Mouse (Mus musculus) adrenal gland, postnatal 36 days (tissue): ENCODE results near the gene Fbxw11. TPM values are rescaled to one million over a fixed set of nuclear protein-coding genes. Genes with fewer than 3 reads are reported as not detected.
A peak's percentile ranks its signal among the peaks of the same experiment; 100 is the strongest.

Experiments
- DNase-seq, 2 experiments: peaks; one replicate each; pipeline ENCODE4 v3.0.0; 2021; ENCODE audit warnings: mixed read lengths in 1 of 2
- total RNA-seq, 2 experiments: library from RNA; stranded (reverse); gene quantifications; 2 replicates each; pipeline ENCODE4 v1.2.3; 2021

The Fbxw11 gene
- total RNA-seq, 2 experiments from 2014 or later: 107 to 111 TPM

DNA sequence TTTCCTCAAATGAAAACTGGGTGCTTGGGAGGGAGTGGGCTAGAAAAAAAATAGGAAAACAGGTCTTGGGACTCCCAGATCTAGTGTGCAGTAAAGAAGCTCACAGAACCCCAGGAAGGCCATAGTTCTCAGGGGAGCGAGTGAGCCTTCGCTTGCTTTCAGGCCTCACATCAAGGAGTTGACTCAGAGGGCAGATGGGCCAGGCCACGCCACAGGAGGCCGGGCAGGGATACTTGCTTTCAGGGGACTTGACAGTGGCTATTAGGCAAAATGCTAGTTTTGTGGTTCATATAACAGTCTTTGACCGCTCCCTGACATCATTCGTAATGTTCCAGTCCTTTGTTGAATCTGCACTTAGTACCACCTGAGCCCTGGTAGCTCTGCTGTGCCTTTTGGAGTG, 18.6 kb upstream of the Fbxw11 start:
- DNase-seq: no peak

DNA sequence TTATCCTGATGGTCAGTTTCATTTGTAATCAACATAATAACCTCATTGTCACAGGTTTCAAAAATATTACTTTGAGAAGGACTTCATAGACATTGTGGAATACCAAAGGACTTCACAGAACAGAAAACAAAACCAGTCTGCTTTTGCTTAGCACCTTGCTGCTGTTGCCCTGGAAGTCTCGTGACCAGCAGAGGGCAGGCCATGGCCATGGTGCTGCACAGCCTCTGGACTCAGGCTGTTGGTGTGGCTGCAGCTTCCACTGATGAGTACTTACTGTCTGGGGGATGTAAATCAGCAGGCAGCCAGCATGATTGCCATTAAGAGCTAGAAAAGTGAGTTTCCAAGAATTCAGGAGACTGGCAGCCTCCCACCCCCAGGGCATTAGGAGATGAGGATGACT, 16.8 kb upstream of the Fbxw11 start:
- DNase-seq: peak; percentile 86 to 88

DNA sequence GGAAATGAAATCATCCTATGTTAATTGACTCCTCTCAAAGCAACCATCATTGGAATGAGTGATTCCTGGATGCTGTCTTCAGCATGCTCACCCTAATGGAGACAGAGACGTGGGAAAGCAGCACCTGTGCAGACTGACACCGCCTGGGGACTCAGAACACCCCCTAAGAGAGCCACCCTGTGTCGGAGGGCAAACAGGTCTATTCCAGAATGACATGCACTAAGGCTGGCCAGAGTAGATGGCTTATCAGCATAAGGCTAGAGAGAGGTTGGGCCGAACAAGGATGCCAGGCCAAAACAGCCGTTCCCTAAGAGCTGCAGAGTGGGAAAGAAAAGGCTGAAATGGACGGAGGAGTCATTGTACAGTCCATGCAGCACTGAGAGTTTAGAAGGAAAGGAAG, 16.4 kb upstream of the Fbxw11 start:
- DNase-seq: no peak

DNA sequence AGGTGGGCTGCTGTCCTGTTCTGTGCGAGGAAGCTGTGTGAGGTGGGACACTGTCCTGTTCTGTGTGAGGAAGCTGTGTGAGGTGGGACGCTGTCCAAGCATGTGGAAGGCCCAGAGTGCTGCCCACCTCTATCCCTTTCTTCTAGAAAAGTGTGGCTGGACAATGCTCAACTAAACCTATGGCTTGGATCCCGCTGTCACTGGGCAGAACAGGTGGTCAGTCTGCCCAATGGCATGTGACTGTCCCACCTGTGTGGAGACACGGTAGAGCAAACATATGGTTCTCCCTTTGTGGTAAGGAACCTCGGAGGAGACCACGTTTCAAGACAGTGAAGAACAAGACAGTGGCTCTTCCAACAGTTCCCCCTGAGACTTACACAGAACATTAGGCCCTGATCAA, 14.6 kb upstream of the Fbxw11 start:
- DNase-seq: no peak

DNA sequence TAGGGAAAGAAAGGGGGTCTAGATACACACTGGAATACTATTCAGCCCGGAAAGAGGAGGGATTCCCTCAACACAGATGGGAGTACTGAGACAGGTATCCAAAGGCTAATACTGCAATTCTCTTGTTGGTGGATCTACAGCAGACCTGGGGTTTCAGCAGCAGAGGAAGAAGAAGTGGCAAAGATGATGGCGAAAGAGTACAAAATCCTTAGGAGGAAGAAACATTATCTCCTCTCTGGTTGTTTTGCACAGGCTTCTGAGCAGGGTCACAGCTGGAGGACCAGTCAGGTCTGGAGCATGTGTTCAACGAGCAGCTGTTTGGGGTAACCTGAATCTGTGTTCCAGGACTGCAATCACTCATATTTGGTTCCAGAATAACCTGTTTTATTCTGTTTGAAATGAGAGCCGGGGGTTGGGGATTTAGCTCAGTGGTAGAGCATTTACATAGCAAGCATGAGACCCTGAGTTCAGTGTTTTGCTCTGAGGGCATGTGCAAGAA, 12.8 kb upstream of the Fbxw11 start:
- DNase-seq: no peak

DNA sequence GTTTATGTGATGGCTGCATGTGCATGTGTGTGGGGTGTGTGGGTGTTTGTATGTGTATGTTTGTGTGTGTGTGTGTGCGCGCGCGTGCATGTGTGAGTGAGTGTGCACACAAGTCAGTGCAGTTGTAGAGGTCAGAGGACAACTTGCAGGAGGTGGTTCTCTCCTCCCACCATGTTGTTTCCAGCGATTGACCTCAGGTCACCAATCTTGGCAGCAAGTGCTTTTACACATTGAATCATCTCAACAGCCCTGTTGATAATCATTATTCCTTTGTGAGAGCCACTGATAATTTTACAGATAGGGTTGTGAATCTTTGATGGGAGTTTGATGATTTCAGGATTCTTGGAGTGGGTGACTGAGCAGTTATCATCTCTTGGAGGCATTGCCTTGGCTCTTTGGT, 9.9 kb upstream of the Fbxw11 start:
- no peak for DNase-seq

DNA sequence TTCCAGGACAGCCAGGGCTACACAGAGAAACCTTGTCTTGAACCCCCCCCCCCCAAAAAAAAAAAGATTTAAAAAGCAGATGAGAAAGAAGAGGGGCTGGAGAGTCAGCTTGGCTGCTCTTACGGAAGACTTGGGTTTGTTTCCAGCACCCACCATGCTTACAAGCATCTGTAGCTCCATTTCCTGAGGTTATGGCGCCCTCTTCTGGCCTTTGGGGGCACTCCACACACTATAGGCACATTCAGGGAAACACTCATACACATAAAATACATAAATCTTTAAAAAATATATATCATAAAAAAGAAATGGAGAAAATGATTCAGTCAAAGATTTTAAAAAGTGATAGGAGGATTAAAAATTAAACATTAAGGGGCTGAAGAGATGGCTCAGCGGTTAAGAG, 9.0 kb upstream of the Fbxw11 start:
- DNase-seq: no peak

DNA sequence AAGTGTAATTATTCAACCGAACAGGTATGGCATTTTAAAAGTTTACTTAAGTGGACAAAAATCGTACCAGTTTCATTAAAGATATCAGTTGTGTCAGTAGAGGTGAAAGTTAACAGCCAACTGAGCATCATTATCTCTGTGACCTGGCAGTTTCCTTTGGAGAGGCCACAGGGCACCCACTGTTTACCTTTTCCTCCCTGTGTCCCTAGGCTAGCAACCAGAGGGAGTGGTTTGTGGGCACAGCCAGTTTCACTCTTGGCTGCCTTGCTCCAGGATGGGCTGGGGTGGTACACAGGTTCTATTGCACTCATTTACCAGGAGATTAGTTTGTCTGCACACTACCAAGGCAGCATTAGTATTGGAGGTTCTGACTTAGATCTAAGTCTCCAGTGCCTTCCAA, 8.4 kb upstream of the Fbxw11 start:
- no peak for DNase-seq

DNA sequence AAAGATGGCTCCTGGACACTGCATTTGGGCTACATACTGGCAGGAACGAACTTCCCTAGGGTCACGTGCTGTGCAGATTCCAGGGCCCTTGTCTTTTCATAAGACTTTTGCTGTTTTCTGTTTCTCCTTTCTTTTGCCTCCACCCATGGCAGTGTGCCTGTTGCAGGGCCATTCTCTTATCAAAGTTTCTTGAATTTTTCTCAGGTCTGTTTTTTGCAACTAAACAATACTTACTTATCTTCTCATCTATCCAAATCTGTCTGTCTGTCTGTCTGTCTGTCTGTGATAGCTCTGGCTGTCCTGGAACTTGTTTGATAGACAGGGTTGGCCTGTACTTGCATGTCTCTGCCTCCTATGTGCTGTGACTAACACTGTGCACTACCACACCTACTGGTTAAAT, 7.7 kb upstream of the Fbxw11 start:
- DNase-seq: no peak

DNA sequence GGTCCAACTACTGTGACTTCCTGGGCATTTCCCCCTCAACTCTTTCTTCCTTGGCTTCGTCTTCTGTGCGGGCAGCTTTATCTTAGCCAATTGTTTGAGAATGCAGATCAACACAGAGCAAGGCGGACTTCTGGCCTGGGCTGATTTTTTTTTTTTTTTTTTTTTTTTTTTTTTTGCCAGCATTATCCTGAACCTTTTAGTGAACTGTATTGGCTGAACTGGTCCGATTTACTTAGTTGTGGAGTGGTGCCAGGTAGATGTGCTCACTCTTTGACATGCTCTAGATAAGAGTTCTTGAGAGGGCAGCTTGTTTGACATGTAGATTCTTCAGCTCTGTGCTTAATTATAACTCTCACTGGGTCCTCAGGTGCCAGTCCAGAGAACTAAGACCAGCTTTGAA, 6.2 kb upstream of the Fbxw11 start:
- no peak for DNase-seq

DNA sequence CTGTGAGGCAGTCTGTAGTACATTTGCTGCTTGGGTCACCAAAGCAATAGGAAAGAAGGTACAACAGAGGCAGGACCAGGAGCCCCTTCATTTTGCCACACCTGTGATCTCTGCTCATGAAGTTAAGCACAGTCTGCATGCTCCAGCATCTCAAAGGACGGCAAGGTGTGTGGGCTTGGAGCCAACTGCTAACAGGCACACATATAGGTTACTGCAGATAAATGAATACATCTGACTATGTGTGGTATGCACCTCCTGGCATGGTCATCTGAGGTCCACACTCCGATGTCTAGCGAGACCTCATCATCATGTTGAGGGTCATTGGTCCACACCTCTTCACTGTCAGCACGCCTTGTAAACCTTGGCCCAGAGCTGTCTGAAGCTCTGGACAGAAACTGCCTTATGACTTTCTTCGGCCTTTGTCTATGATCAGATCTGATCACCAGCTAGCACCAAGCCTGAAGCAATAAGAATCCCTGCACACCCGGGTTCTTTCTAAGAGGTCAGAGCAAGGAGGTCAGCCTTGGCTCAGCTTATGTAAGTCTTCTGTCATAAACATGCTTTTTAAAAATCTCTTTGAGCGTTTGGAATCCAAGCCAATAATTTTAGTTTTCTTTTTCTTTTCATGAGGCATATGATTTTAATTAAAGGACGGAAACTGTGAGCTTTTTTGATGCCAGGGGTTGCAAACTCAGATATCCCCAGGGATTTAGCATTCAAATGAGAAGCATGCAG, 3.8 kb upstream of the Fbxw11 start:
- no peak for DNase-seq

DNA sequence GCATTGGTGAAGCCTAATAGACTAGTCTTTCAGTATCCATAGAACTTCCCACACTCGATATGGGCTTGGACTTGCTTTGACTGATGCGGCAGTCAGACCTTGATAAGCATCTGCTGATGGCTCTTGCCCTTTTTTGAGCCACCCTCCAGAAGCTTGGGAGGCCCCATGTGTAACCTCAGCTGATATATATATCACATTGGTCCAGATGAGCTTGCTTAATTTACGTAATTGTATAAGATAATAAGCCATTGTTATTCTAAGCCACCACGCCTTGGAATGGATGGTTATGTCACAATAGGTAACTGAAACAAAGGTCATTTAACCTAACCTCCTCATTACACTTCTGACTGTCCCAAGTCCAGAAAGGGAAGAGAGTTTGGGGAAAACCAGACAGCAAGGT, 1.9 kb upstream of the Fbxw11 start:
- DNase-seq: no peak

DNA sequence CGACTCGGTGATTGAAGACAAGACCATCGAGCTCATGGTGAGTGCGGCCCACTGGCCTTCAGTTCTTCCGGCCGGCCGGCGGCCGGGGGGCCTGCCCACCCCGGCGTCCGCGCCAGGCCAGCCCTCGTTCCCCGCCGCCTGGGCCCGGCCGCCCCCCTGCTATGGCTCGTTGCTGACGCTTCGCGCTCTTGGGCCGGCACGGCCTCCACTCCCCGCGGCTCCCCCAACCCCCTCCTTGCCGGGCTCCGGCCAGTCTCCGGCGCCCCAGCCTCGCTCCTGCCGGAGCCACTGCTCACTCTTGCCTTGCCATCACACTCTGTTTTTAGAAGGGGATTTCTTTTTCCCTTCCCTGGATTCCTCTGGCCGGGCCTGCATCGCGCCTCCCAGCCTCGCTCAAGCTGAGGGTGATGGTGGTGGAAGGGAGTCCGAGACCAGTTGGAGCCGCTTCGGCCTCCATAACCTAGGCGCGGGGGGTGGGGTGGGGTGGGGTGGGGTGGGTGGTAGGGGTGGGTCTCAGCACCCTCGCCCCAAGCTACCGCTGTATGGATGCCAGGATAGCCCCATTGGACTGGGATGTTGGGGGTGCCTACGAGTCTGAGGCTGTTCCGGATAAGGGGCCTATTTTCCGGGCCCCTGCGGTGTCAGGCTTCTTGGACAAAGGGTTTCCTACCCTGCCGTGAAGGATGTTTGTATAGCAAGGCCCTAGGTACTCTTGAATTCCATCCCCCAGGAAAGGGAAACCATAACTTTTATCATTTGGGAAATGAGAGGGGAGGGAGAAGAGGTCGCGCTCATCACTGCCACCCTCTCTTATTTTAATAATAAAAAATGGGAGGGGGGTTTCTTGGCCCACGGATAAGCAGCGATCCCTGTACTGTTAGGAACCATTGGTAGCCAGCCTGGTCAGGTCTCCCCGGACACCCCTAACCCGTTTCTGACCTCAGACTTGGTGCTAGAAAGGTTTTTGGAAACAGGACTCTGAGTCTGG, 669 bp downstream of the Fbxw11 start:
- DNase-seq: peak; percentile 75 to 83

DNA sequence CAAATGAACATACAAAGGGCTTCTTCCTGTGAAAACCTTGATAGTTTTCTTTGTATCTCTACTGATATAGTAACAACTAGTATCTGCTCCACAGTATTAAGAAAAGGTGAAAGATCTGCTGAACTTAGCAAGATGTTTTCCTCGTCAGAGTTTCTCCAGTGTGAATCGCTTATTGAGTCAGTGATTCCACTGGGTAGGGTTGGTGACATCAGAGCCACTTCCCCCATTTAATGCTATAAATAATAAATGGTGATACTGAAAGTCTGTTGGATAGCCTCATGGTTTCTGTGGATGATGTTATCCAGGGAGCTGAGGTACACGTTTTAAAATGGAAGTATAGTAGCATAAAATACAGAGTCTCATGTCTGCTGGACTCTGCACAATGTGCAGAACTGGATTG, 1.5 kb downstream of the Fbxw11 start:
- no peak for DNase-seq

DNA sequence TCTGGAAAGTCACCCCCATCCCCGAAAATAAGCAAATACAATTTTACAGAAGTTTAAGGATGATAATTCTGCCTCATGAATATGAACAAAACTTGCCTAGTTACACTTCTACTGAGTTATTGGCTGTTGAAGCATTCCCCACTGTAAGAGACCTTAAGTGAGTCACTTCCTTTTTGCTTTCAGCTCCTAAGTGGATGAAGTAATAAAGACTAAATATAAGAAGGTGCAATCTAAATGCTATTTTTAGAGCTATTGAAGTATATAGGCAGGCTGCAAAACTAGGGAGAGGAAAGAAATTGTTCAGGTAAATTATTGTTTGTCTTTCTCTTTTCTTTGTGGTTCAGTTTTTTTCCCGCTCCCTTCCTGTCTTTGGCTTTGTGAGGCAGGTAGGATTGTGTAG, 4.7 kb downstream of the Fbxw11 start:
- no peak for DNase-seq

DNA sequence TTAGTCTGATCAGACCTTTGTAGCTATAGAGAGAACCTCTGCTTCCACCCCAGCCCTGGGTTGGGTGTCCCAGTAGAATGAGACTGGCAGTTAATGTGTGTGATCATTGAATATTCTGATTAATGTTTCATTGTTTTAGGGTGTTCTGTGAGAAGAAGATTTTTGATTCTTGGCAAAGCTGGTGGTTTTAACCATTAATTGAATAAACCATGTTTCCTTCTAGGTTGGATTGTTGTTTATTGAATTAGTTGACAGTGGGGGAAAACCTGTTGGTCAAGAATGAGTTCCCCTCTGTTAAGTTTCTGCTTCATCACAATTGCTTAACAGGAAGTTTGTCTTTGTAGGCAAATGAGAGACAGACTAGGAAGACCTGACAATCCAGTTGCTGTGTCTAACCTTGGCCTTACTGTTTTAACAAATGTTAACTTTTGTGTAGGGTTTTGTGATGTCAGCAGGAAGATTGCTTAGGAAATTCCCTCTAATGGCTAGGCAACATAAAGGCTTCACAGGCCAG, 7.8 kb downstream of the Fbxw11 start:
- DNase-seq: no peak

DNA sequence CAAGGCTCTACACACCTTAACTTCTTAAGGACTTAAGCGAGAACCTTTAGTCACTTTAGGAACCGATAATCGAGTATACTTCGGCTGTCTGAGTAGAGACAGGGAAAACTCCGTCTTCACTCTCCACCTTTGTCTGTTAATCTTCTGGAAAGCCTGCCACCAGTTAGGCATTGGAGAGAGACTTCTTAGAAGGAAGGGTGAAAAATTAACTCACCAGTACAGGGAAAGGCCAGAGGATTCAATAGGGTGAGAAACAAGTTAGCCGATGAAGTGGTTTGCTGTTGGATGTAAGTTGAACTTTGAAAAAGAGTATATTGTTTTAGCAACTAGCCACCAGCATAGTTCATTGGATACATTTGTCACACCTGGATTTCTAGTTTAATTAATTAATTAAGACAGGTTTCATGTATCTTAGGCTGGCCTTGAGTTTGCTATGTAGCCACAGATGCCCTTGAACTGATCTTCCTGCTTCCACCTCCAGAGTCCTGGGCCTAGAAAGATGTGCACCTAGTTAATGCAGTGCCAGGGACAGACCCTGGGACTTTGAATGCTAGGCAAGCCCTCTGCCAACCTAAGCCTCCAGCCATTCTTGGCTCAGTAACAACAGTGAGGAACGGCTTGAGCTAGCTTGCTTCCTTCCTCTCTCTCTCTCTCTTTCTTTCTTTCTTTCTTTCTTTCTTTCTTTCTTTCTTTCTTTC, 8.5 kb downstream of the Fbxw11 start:
- no peak for DNase-seq

DNA sequence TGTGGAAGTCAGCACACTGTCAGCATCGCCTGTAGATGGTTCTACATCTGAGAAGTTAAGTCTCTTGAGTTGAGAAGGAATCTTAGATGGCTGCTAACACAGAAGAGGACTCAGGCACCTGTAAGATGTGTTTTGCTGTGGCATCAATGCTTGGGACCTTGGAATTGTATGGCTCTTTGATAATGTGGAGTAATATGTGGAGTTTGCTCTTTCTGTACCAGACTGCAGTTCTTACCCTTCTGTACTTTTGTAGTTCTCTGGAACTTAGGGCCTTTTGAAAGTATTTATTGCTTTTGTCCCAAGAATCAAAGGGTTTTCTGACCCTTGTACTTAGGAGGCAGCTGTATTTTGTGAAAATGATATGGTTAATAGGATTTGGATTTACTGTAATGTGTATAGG, 9.2 kb downstream of the Fbxw11 start:
- DNase-seq: no peak

DNA sequence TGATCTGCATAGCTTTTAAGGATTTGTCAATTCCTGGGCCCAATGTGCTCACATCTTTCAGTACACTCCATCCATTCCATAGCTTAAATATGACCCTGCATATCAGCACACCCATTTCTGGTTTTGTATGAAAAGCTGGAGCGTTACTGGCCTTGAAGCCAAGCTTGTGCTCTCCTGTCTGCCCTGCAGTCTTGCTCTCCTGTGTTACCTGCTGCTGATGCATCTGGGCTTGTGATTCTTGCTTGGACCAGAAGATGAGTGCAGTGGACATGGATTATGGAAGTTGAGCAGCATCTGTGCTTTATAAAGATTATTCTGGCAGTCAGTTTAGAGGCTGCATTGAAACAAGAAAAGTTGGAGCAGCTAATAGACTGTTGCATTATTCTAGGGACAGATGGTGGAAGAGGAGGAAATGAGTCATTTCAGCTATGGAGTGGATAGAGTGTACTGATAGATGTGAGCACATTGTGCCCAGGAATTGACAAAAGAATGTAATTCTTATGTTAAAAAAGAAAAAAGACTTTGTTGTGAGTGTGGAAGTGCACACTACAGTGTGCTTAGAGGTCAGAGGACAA, 19.6 kb downstream of the Fbxw11 start:
- no peak for DNase-seq

DNA sequence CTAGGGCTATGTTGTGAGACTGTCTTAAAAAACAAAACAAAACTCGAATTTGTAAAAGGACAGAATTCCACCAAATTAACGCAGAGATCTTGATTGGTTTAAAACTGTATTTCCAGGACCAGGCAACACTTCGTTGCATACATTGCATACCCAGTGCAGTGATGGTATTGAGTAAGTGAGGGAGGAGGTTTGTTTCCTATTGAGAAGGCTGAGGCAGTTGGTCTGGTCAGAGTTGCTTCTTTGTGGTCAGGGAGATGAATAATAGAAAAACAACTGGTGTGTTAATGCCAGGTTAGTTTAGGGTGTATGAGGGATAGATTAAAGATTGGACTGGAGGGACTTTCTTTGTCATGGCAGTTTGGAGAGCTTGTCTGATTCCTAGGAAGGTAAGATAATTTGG, 23.1 kb downstream of the Fbxw11 start:
- no peak for DNase-seq

DNA sequence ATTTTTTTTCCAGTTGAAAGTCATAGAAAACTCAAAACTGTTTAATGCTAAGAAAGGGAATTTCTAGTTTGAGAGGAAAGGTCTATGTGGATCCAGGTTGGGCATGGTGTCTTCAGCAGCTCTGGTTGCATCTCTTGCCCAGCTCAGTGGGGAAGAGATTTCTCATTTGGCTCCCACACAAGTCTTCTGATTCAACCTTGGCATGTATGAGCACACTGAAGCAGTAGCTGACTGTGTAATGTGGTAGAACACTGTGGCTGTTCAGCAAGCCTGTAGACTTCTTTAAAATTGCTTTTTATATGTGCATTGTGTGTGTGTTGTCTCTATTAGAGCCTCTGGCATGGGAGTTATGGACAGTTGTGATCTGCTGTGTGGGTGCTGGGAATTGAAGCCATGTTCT, 24.5 kb downstream of the Fbxw11 start:
- peak in 1 of 2 experiments; percentile 35 for DNase-seq

DNA sequence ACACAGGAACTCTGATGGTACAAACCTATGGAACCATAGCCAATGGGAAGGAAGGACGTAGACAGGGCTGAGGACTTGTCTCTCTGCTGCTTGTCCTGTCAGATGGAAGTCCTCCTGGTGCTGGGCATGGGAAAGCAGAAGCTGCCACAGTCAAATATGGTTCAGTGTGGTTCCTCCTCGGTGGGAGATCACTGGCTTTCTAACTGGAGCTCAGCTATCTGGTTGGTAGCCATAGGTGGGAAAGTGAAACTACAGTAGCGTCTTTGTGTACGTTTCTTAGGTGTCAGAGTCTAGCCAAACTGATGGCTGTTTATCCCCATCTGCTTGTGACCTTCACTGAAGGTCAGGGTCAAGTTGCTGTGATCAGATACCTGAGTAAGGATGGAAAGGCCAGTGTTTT, 29.0 kb downstream of the Fbxw11 start:
- no peak for DNase-seq
